Mouse (Mus musculus): ENCODE measurements around the gene Ccdc160. TPM values are rescaled to one million over a fixed set of nuclear protein-coding genes. Genes with fewer than 3 reads are reported as not detected.

Ccdc160 gene
- 4.7 TPM for polyA plus RNA-seq (2021)

- no peak for TF ChIP-seq CTCF (IDR thresholded peaks at IDR 0.05)
- in situ Hi-C loops (cut with MboI; ENCODE audit: low pct_unique_long_range_greater_than_20kb): no loop called here
- DNase-seq (ENCODE audit: low read depth, low spot score) (no peak), ATAC-seq (peak; percentile 98)
- ChIA-PET CTCF (no interaction called here), POLR2A (interaction anchor here (0.6 kb wide), 1 partner anchor 1618 kb away, joined by 3 read pairs; no protein-coding TSS in a partner anchor)
- H3K27me3 ChIP-seq: peaks cover 27% of the 10 kb centered on the region
These were observed at the start of gene Ccdc160 for GRCm38 (mm10) chrX:52790980-52791593. Gene Ccdc160 (plus strand): TSS chrX:52791200.

- in situ Hi-C loops (cut with MboI; ENCODE audit: low pct_unique_long_range_greater_than_20kb): no loop called here
- ATAC-seq: no peak
- ChIA-PET CTCF (no interaction called here), POLR2A (no interaction called here)
- peaks cover 65% of the 10 kb centered on the region for H3K27me3 ChIP-seq
- no peak for TF ChIP-seq CTCF (IDR thresholded peaks at IDR 0.05)
- no peak for DNase-seq (ENCODE audit: low read depth, low spot score)
These were observed 47.2 kb upstream of the Ccdc160 start for GRCm38 (mm10) chrX:52743781-52744180.

- in situ Hi-C loops (cut with MboI; ENCODE audit: low pct_unique_long_range_greater_than_20kb): no loop called here
- ChIA-PET CTCF (interaction anchor here (0.9 kb wide), 1 partner anchor 10 kb away, joined by 3 read pairs; no protein-coding TSS in a partner anchor), POLR2A (no interaction called here)
- TF ChIP-seq CTCF (IDR thresholded peaks at IDR 0.05): no peak
- peaks cover 67% of the 10 kb centered on the region for H3K27me3 ChIP-seq
- DNase-seq (ENCODE audit: low read depth, low spot score) (no peak), ATAC-seq (no peak)
These were observed 46.6 kb upstream of the Ccdc160 start for GRCm38 (mm10) chrX:52744201-52745051.

GRCm38 (mm10) chrX:52745462-52745861 lies 45.5 kb upstream of the Ccdc160 start:
- DNase-seq (ENCODE audit: low read depth, low spot score) (no peak), ATAC-seq (no peak)
- in situ Hi-C loops (cut with MboI; ENCODE audit: low pct_unique_long_range_greater_than_20kb): no loop called here
- H3K27me3 ChIP-seq: peaks cover 74% of the 10 kb centered on the region
- TF ChIP-seq CTCF (IDR thresholded peaks at IDR 0.05): no peak
- POLR2A ChIA-PET: no interaction called here
- CTCF ChIA-PET: interaction anchor here (0.9 to 1.0 kb wide), 2 partner anchors 9 to 30 kb away, joined by 3 read pairs; no protein-coding TSS in a partner anchor

GRCm38 (mm10) chrX:52745917-52746316 lies 45.1 kb upstream of the Ccdc160 start:
- H3K27me3 ChIP-seq: peaks cover 79% of the 10 kb centered on the region
- POLR2A ChIA-PET: no interaction called here
- ATAC-seq: no peak
- TF ChIP-seq CTCF (IDR thresholded peaks at IDR 0.05): no peak
- DNase-seq (ENCODE audit: low read depth, low spot score): no peak
- CTCF ChIA-PET: interaction anchor here (1.0 kb wide), 1 partner anchor 29 kb away, joined by 3 read pairs; no protein-coding TSS in a partner anchor
- in situ Hi-C loops (cut with MboI; ENCODE audit: low pct_unique_long_range_greater_than_20kb): no loop called here

GRCm38 (mm10) chrX:52746849-52747248 lies 44.2 kb upstream of the Ccdc160 start:
- POLR2A ChIA-PET: no interaction called here
- CTCF ChIA-PET: no interaction called here

GRCm38 (mm10) chrX:52753491-52754085 lies 37.4 kb upstream of the Ccdc160 start:
- DNase-seq (ENCODE audit: low read depth, low spot score): no peak
- ChIA-PET POLR2A (no interaction called here), CTCF (no interaction called here)
- ATAC-seq: no peak
- in situ Hi-C loops (cut with MboI; ENCODE audit: low pct_unique_long_range_greater_than_20kb): no loop called here
- TF ChIP-seq CTCF (IDR thresholded peaks at IDR 0.05): no peak
- peaks cover 70% of the 10 kb centered on the region for H3K27me3 ChIP-seq

More at GRCm38 (mm10) chrX:52746849-52747248, 44.2 kb upstream of the Ccdc160 start:
- in situ Hi-C loops (cut with MboI; ENCODE audit: low pct_unique_long_range_greater_than_20kb): no loop called here
- H3K27me3 ChIP-seq: peaks cover 88% of the 10 kb centered on the region
- no peak for TF ChIP-seq CTCF (IDR thresholded peaks at IDR 0.05)
- ATAC-seq (no peak), DNase-seq (ENCODE audit: low read depth, low spot score) (no peak)

GRCm38 (mm10) chrX:52757164-52757563 lies 33.8 kb upstream of the Ccdc160 start:
- ATAC-seq (no peak), DNase-seq (ENCODE audit: low read depth, low spot score) (no peak)
- ChIA-PET CTCF (no interaction called here), POLR2A (no interaction called here)
- TF ChIP-seq CTCF (IDR thresholded peaks at IDR 0.05): no peak
- in situ Hi-C loops (cut with MboI; ENCODE audit: low pct_unique_long_range_greater_than_20kb): no loop called here
- H3K27me3 ChIP-seq: peaks cover 64% of the 10 kb centered on the region

- in situ Hi-C loops (cut with MboI; ENCODE audit: low pct_unique_long_range_greater_than_20kb): no loop called here
- CTCF ChIA-PET: no interaction called here
- no peak for ATAC-seq
- peaks cover 62% of the 10 kb centered on the region for H3K27me3 ChIP-seq
- DNase-seq (ENCODE audit: low read depth, low spot score): no peak
- POLR2A ChIA-PET: no interaction called here
- TF ChIP-seq CTCF (IDR thresholded peaks at IDR 0.05): no peak
These were observed 31.8 kb upstream of the Ccdc160 start for GRCm38 (mm10) chrX:52759232-52759631.

GRCm38 (mm10) chrX:52760191-52760945 lies 30.6 kb upstream of the Ccdc160 start:
- no peak for TF ChIP-seq CTCF (IDR thresholded peaks at IDR 0.05)
- no peak for ATAC-seq
- peaks cover 59% of the 10 kb centered on the region for H3K27me3 ChIP-seq
- in situ Hi-C loops (cut with MboI; ENCODE audit: low pct_unique_long_range_greater_than_20kb): no loop called here
- POLR2A ChIA-PET: no interaction called here
- CTCF ChIA-PET: no interaction called here
- no peak for DNase-seq (ENCODE audit: low read depth, low spot score)

Measured in Patski (cell line).